Mouse (Mus musculus) ovary, adult 10 weeks (tissue): ENCODE data around the gene Chst2. TPM values are rescaled to one million over a fixed set of nuclear protein-coding genes. Genes with fewer than 3 reads are reported as not detected.

Experiments used
- polyA plus RNA-seq: library from polyadenylated mRNA; stranded (reverse); fragments of 350-450 nt; fragmentation: Illumina TruSeq; extraction: RNeasy Lipid Tissue Mini Kit (QIAGEN cat#74804); gene quantifications from one replicate; pipeline ENCODE4 v1.2.3, GENCODE M21; 2014

Chst2 gene
- 9.3 TPM for polyA plus RNA-seq

GRCm38 (mm10) chr9:95406571-95407561 is at the start of gene Chst2:
Chst2 (minus strand) TSS chr9:95406722.

Other genes starting within 250 kb of the Chst2 start
- gene U2surp, start 105.3 kb upstream of the Chst2 start, polyA plus RNA-seq: 179 TPM
- 18.0 TPM for gene Paqr9, start 152.9 kb upstream of the Chst2 start, polyA plus RNA-seq
- 0.60 TPM for gene Pcolce2, start 230.9 kb upstream of the Chst2 start, polyA plus RNA-seq